Mouse (Mus musculus): ENCODE measurements around the gene Btbd35f21.
"Not testable (repeated sequence)": the region's sequence is repeated elsewhere in the genome, so short reads cannot be mapped to it uniquely, and the experiment has no call there.

Gene Btbd35f21

DNA sequence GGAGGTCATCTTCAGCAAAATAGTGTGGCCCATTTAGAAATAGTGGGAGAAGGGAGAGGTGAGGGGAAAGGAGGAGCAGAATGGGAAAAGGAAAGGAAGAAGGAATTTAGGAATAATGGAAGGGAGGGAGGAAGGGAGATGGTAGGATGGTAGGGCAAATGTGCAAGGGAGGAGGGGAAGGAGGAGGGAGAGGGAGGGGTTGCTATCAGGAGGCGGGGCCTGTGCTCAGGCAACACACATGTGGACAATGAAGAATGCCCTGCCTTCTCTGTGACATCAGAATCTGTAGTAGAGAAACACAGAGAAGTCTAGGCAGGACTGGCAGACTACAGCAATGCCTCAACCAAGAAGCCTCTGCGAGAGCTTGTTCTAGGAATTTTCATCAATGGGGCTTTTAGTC, at the start of gene Btbd35f21:
Btbd35f21 (plus strand) TSS at position 301 of the 400 bp plus-strand sequence.
- DNase-seq (ENCODE audit: low read depth, low spot score) = not testable (repeated sequence)

Data from brain, adult 2 months (tissue).